Mouse (Mus musculus) intestine, embryonic 15.5 days (tissue): Measurements from ENCODE around the gene Tmem169. TPM values are rescaled to one million over a fixed set of nuclear protein-coding genes. Genes with fewer than 3 reads are reported as not detected.

Experiments used
- polyA plus RNA-seq: library from polyadenylated mRNA; unstranded; fragments of >200 nt; fragmentation: Nextera tagmentation; extraction: Ambion mirVana; gene quantifications from 2 replicates; pipeline ENCODE4 v1.2.1, GENCODE M21; 2015

Gene Tmem169
- polyA plus RNA-seq, 1 experiment from 2014 or later: 3.0 TPM

Other genes starting within 250 kb of the Tmem169 start
- 8.5 and 9.4 TPM in 2 replicates for gene Mreg, start 72.1 kb upstream of the Tmem169 start, polyA plus RNA-seq
- gene Pecr, start 55 bp upstream of the Tmem169 start, polyA plus RNA-seq: 57.7 and 65.5 TPM in 2 replicates
- 36.7 and 39.2 TPM in 2 replicates for gene Xrcc5, start 23.1 kb downstream of the Tmem169 start, polyA plus RNA-seq